Mouse (Mus musculus): Measurements from ENCODE around the gene Tmem246. TPM values are rescaled to one million over a fixed set of nuclear protein-coding genes. Genes with fewer than 3 reads are reported as not detected.

Gene Tmem246
- polyA plus RNA-seq (2012; rRNA removed) (4.8 and 5.8 TPM in 2 replicates), polyA plus RNA-seq (2014; fragmentation: Nextera tagmentation; extraction: Ambion mirVana) (6.7 and 9.0 TPM in 2 replicates)

DNA sequence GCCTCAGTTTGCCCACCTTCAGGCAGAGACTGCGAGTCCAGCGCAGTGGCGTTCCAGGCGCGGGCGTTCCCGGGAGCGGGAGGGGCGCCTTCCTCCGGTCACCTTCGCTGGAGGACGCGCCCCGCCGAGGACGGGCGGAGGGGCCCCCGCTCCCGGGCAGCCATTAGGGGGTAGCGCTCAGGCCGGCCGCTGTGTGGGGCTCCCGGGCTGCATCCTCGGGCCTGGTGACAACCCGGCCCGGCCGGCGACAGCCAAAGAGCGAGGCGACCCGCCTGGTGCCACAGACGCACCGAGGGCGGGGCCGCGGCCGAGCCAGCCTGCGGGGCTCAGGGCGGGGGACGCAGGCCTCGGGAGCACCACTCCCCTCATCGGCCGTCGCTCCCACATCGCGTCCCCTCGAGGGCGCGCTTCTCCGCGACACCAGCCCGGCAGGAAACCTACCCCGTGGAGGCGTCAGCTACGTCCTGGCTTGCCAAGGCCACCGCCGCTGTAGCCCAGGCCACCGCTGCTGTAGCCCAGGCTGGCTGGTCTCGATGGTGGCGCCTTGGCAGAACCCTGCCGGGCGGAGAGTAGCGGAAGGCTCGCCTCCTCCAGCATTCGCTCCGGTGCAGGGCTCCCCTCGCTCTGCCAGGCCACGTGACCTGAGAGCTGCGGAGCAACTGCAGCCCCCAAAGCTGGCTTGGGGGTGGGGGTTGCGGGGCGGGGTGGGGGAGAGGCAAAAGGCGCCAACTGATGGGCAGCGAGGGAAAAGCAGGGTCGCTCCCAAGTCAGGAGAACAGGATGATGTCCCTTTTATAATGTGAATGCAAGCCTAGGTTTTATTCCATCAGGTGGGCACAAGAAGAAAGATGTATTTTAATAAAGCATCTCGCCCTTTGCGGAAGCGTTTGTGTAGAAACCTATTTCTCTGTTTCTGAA, at the start of gene Tmem246:
TSS of gene Tmem246 (minus strand) at position 694 of the 918 bp plus-strand sequence.
- Histone ChIP-seq H3K4me1 (replicated peaks; ENCODE audit: control insufficient read depth in 2 of 2, insufficient read depth in 2 of 2, low read length in 1 of 2) (peaks cover 0 to 8% of the 10 kb centered on the region in 2 experiments; a peak in 2 of 4 replicates), H3K27ac (no peak within 1 kb of the TSS; the same call in 1 of the 2 replicates), H3K9me3 (ENCODE audit: control insufficient read depth, low read length) (no peaks in the 10 kb centered on the region), H3K4me3 (ENCODE audit: insufficient read depth in 1 of 2, low read depth in 2 of 2, low read length in 2 of 2) (peak within 1 kb of the TSS; percentile 76 to 78), H3K27me3 (ENCODE audit: control insufficient read depth, insufficient read depth, low read length) (no peaks in the 10 kb centered on the region), H3K4me2 (ENCODE audit: low read depth) (peak within 1 kb of the TSS; percentile 83), H3K36me3 (replicated peaks; ENCODE audit: control insufficient read depth, insufficient read depth, low read depth) (no peaks in the 10 kb centered on the region), H3K9ac (replicated peaks) (peak within 1 kb of the TSS; percentile 64)
- peak in 2 of 3 experiments; percentile 38 to 47 for DNase-seq (ENCODE audit: low read depth in 3 of 3, low spot score in 3 of 3)
- peak; percentile 91 for ATAC-seq (ENCODE audit: insufficient read depth)
- TF ChIP-seq EP300 (IDR thresholded peaks at IDR 0.05; ENCODE audit: low read depth) (no peak), CTCF (IDR thresholded peaks at IDR 0.05; ENCODE audit: low read depth) (0 out of 2 replicates have a peak, but pooled peaks have one; percentile 10)
- WGBS (ENCODE audit: insufficient replicate concordance) = under 1% methylated on average over 76 of the region's 77 CpGs

DNA sequence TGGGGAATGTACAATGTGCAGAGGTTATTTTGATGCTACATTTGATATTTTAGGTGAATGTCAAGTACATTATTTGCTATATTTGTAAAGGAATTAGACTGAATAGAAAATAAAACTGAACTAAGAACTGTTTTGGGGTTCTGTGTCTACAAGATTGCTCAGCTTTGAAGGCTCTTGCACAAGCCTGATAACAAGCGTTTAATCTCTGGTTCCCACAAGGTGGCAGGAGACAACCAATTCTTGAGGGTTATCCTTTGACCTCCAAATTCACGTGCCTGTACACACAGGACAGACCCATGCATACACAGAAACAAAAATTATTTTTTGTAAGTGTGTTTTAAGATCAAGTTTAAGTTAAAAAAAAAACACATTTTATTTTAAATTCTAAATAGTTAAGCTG, 42.2 kb upstream of the Tmem246 start:
- ATAC-seq (ENCODE audit: insufficient read depth) = peak; percentile 85
- H3K27ac ChIP-seq = no peak overlapping the region
- TF ChIP-seq EP300 (IDR thresholded peaks at IDR 0.05; ENCODE audit: low read depth) (peak; percentile 79), CTCF (IDR thresholded peaks at IDR 0.05; ENCODE audit: low read depth) (peak; percentile 19; the same call in 1 of the 2 replicates)
- peaks cover 44% of the 10 kb centered on the region for H3K36me3 ChIP-seq (replicated peaks; ENCODE audit: control insufficient read depth, insufficient read depth, low read depth)
- H3K4me2 ChIP-seq (ENCODE audit: low read depth) = no peak overlapping the region
- no peak overlapping the region for H3K4me3 ChIP-seq (ENCODE audit: insufficient read depth in 1 of 2, low read depth in 2 of 2, low read length in 2 of 2)
- WGBS (ENCODE audit: insufficient replicate concordance) = 8% methylated on average over 2 of the region's 2 CpGs
- no peak overlapping the region for H3K9ac ChIP-seq (replicated peaks)
- no peaks in the 10 kb centered on the region for H3K9me3 ChIP-seq (ENCODE audit: control insufficient read depth, low read length)
- H3K4me1 ChIP-seq (replicated peaks; ENCODE audit: control insufficient read depth in 2 of 2, insufficient read depth in 2 of 2, low read length in 1 of 2) = 0 out of 4 replicates have a peak, but pooled peaks cover 0 to 2% of the 10 kb centered on the region in 2 experiments
- H3K27me3 ChIP-seq (ENCODE audit: control insufficient read depth, insufficient read depth, low read length) = no peaks in the 10 kb centered on the region
- peak; percentile 43 to 57 (median 54) for DNase-seq (ENCODE audit: low read depth in 3 of 3, low spot score in 3 of 3)

GRCm38 (mm10) chr4:49637821-49638220, 40.1 kb upstream of the Tmem246 start:
- no peak overlapping the region for H3K4me3 ChIP-seq (ENCODE audit: insufficient read depth in 1 of 2, low read depth in 2 of 2, low read length in 2 of 2)
- DNase-seq (ENCODE audit: low read depth in 3 of 3, low spot score in 3 of 3) (no peak), ATAC-seq (ENCODE audit: insufficient read depth) (no peak)
- peaks cover 2 to 7% of the 10 kb centered on the region in 2 experiments; a peak in 3 of 4 replicates for H3K4me1 ChIP-seq (replicated peaks; ENCODE audit: control insufficient read depth in 2 of 2, insufficient read depth in 2 of 2, low read length in 1 of 2)
- TF ChIP-seq EP300 (IDR thresholded peaks at IDR 0.05; ENCODE audit: low read depth) (no peak), CTCF (IDR thresholded peaks at IDR 0.05; ENCODE audit: low read depth) (no peak)
- no peaks in the 10 kb centered on the region for H3K27me3 ChIP-seq (ENCODE audit: control insufficient read depth, insufficient read depth, low read length)
- H3K27ac ChIP-seq = no peak overlapping the region
- H3K4me2 ChIP-seq (ENCODE audit: low read depth) = no peak overlapping the region
- H3K9ac ChIP-seq (replicated peaks) = no peak overlapping the region
- no peaks in the 10 kb centered on the region for H3K9me3 ChIP-seq (ENCODE audit: control insufficient read depth, low read length)
- H3K36me3 ChIP-seq (replicated peaks; ENCODE audit: control insufficient read depth, insufficient read depth, low read depth) = peaks cover 33% of the 10 kb centered on the region
- 83% methylated on average over 11 of the region's 11 CpGs for WGBS (ENCODE audit: insufficient replicate concordance)

DNA sequence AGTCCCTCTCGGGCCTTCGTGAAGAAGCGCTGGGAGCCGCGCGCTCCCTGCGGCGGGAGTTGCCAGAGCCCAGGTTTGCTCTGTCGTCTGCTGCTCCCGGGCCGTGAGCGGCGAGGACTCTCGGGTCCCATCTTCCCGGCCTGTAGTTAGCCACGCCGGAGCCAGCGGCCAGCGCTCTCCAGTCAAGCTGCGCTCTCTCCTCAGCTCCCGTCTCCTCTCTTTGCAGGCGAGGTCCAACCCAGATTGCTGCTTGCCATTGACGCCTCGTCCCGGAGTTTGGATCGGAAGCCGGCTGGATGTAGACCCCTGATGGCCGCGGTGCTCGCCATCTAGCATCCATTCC, 34.4 kb upstream of the Tmem246 start:
- Histone ChIP-seq H3K4me2 (ENCODE audit: low read depth) (peak overlapping the region; percentile 75), H3K9me3 (ENCODE audit: control insufficient read depth, low read length) (no peaks in the 10 kb centered on the region), H3K36me3 (replicated peaks; ENCODE audit: control insufficient read depth, insufficient read depth, low read depth) (peaks cover 8% of the 10 kb centered on the region), H3K27ac (peak overlapping the region; percentile 40), H3K4me1 (replicated peaks; ENCODE audit: control insufficient read depth in 2 of 2, insufficient read depth in 2 of 2, low read length in 1 of 2) (peaks cover 0 to 7% of the 10 kb centered on the region in 2 experiments; a peak in 3 of 4 replicates), H3K9ac (replicated peaks) (peak overlapping the region; percentile 72), H3K27me3 (ENCODE audit: control insufficient read depth, insufficient read depth, low read length) (no peaks in the 10 kb centered on the region), H3K4me3 (ENCODE audit: insufficient read depth in 1 of 2, low read depth in 2 of 2, low read length in 2 of 2) (peak overlapping the region; percentile 75 to 77)
- WGBS (ENCODE audit: insufficient replicate concordance) = under 1% methylated on average over 30 of the region's 30 CpGs
- no peak for TF ChIP-seq CTCF (IDR thresholded peaks at IDR 0.05; ENCODE audit: low read depth)
- no peak for TF ChIP-seq EP300 (IDR thresholded peaks at IDR 0.05; ENCODE audit: low read depth)
- peak; percentile 66; the same call in 1 of the 2 replicates for ATAC-seq (ENCODE audit: insufficient read depth)
- DNase-seq (ENCODE audit: low read depth in 3 of 3, low spot score in 3 of 3) = no peak

Measured in liver, embryonic 14.5 days (tissue).